Mouse (Mus musculus) forebrain, postnatal 0 days (tissue): ENCODE measurements around the gene Slc26a8. TPM values are rescaled to one million over a fixed set of nuclear protein-coding genes. Genes with fewer than 3 reads are reported as not detected.

Source experiments
- ATAC-seq: fragments of 200-750 bp; cut with Nextera tagmentation; 2 replicates; pipeline ENCODE4 v1.8.0; 2017; ENCODE audit warnings: mild to moderate bottlenecking, moderate library complexity
- DNase-seq: peaks from one replicate; pipeline ENCODE4 v3.0.0-alpha.2; 2015
- H3K27ac ChIP-seq: fragments of 300-500 bp; sonication (generic); 2 replicates; pipeline ENCODE4 v1.5.1; 2014; ENCODE audit warnings: low read depth, mild to moderate bottlenecking, antibody characterized with exemption, low read length, moderate library complexity, mixed read lengths
- H3K27me3 ChIP-seq: fragments of 300-500 bp; sonication (generic); 2 replicates; pipeline ENCODE4 v1.6.1; 2014; ENCODE audit warnings: mild to moderate bottlenecking, low read length, mixed read lengths; ENCODE audit not compliant: insufficient read depth
- H3K36me3 ChIP-seq: fragments of 300-500 bp; sonication (generic); 2 replicates; pipeline ENCODE4 v1.6.1; 2014; ENCODE audit warnings: mild to moderate bottlenecking, moderate library complexity; ENCODE audit not compliant: insufficient read depth
- H3K4me1 ChIP-seq: fragments of 300-500 bp; sonication (generic); 2 replicates; pipeline ENCODE4 v1.6.1; 2014; ENCODE audit warnings: antibody characterized with exemption; ENCODE audit not compliant: insufficient read depth
- H3K4me2 ChIP-seq: fragments of 300-500 bp; sonication (generic); 2 replicates; pipeline ENCODE4 v1.6.1; 2014; ENCODE audit warnings: low read depth, mild to moderate bottlenecking, moderate library complexity
- H3K4me3 ChIP-seq: fragments of 300-500 bp; sonication (generic); 2 replicates; pipeline ENCODE4 v1.5.1; 2014; ENCODE audit warnings: low read depth, low read length, mixed read lengths
- H3K9ac ChIP-seq: fragments of 300-500 bp; sonication (generic); 2 replicates; pipeline ENCODE4 v1.6.1; 2014; ENCODE audit warnings: mild to moderate bottlenecking
- H3K9me3 ChIP-seq: fragments of 300-500 bp; sonication (generic); 2 replicates; pipeline ENCODE4 v1.6.1; 2016; ENCODE audit warnings: low read length
- CTCF ChIP-seq: sonication (generic); IDR thresholded peaks from 2 replicates; pipeline ENCODE4 v1.5.1; 2016; ENCODE audit warnings: antibody characterized with exemption, control low read depth, low read depth
- WGBS: fragments of 180-500 bp; shearing (Covaris S2); extraction: QIAGEN DNeasy Blood & Tissue Kit; methylation state at CpG from one replicate; pipeline ENCODE4 v1.1.7; 2014; 5-methylcytosine and 5-hydroxymethylcytosine counted together
- polyA plus RNA-seq: library from polyadenylated mRNA; unstranded; fragments of >200 nt; fragmentation: Nextera tagmentation; extraction: Ambion mirVana; gene quantifications from 2 replicates; pipeline ENCODE4 v1.2.1, GENCODE M21; 2015
- total RNA-seq: library from RNA; depleted of rRNA; stranded (reverse); fragments of >200 nt; gene quantifications from 2 replicates; pipeline ENCODE4 v1.2.3, GENCODE M21; 2014

Gene Slc26a8
- total and polyA plus RNA-seq, 2 experiments from 2014 or later: 1.8 to 2.0 TPM

GRCm38 (mm10) chr17:28615332-28615731, 74.7 kb downstream of the Slc26a8 start:
- Histone ChIP-seq H3K4me1 (peaks cover under 1% of the 10 kb centered on the region; the same call in 1 of the 2 replicates), H3K36me3 (peaks cover 16% of the 10 kb centered on the region), H3K27me3 (no peaks in the 10 kb centered on the region), H3K4me2 (no peak overlapping the region), H3K27ac (no peak overlapping the region), H3K4me3 (no peak overlapping the region), H3K9me3 (no peaks in the 10 kb centered on the region), H3K9ac (no peak overlapping the region)
- 94% methylated on average over 4 of the region's 4 CpGs for WGBS
- DNase-seq (no peak), ATAC-seq (no peak)
- TF ChIP-seq CTCF: no peak

DNA sequence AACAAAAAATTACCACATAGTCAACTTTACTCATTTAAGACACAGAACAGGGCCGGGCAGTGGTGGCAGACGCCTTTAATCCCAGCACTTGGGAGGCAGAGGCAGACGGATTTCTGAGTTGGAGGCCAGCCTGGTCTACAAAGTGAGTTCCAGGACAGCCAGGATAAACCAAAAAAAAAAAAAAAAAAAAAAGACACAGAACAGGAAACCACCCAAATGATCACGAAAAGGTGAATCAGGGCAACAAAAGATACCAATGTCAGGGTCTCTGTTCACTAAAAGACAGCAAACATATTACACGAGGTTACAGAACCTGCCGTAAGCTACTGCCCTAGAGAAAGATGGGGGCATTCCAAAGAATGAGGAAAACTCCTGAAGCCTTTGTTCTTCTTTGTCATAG, 76.9 kb downstream of the Slc26a8 start:
- Histone ChIP-seq H3K4me1 (no peaks in the 10 kb centered on the region), H3K27me3 (no peaks in the 10 kb centered on the region), H3K27ac (no peak overlapping the region), H3K4me3 (no peak overlapping the region), H3K9me3 (no peaks in the 10 kb centered on the region), H3K4me2 (no peak overlapping the region), H3K36me3 (peaks cover 16% of the 10 kb centered on the region), H3K9ac (no peak overlapping the region)
- ATAC-seq (no peak), DNase-seq (no peak)
- no peak for TF ChIP-seq CTCF
- WGBS: 84% methylated on average over 6 of the region's 6 CpGs

- 81% methylated on average over 2 of the region's 2 CpGs for WGBS
These were observed 77.4 kb downstream of the Slc26a8 start for GRCm38 (mm10) chr17:28612603-28613002.

GRCm38 (mm10) chr17:28609543-28609942, 80.5 kb downstream of the Slc26a8 start:
- Histone ChIP-seq H3K4me3 (no peak overlapping the region), H3K4me2 (no peak overlapping the region), H3K9ac (no peak overlapping the region), H3K4me1 (no peaks in the 10 kb centered on the region), H3K9me3 (no peaks in the 10 kb centered on the region), H3K27ac (no peak overlapping the region), H3K27me3 (no peaks in the 10 kb centered on the region), H3K36me3 (peaks cover 30% of the 10 kb centered on the region)
- no peak for TF ChIP-seq CTCF
- WGBS: 82% methylated on average over 3 of the region's 3 CpGs
- ATAC-seq: no peak
- DNase-seq: no peak

More at GRCm38 (mm10) chr17:28612603-28613002, 77.4 kb downstream of the Slc26a8 start:
- H3K4me2 ChIP-seq: no peak overlapping the region
- DNase-seq (no peak), ATAC-seq (no peak)
- no peaks in the 10 kb centered on the region for H3K9me3 ChIP-seq
- no peak overlapping the region for H3K27ac ChIP-seq
- no peak overlapping the region for H3K9ac ChIP-seq
- no peaks in the 10 kb centered on the region for H3K27me3 ChIP-seq
- H3K4me1 ChIP-seq: no peaks in the 10 kb centered on the region
- TF ChIP-seq CTCF: no peak
- no peak overlapping the region for H3K4me3 ChIP-seq
- H3K36me3 ChIP-seq: peaks cover 21% of the 10 kb centered on the region

GRCm38 (mm10) chr17:28601557-28602250, 88.3 kb downstream of the Slc26a8 start:
- DNase-seq (no peak), ATAC-seq (no peak)
- Histone ChIP-seq H3K4me1 (no peaks in the 10 kb centered on the region), H3K9ac (no peak overlapping the region), H3K9me3 (no peaks in the 10 kb centered on the region), H3K27me3 (no peaks in the 10 kb centered on the region), H3K36me3 (peaks cover 81% of the 10 kb centered on the region), H3K27ac (no peak overlapping the region), H3K4me2 (no peak overlapping the region), H3K4me3 (no peak overlapping the region)
- WGBS: 70% methylated on average over 9 of the region's 9 CpGs
- TF ChIP-seq CTCF: no peak

- Histone ChIP-seq H3K9me3 (no peaks in the 10 kb centered on the region), H3K4me2 (no peak overlapping the region), H3K27ac (no peak overlapping the region), H3K4me1 (no peaks in the 10 kb centered on the region), H3K9ac (no peak overlapping the region), H3K27me3 (no peaks in the 10 kb centered on the region), H3K36me3 (peaks cover 86% of the 10 kb centered on the region), H3K4me3 (no peak overlapping the region)
- WGBS: 88% methylated on average over 5 of the region's 5 CpGs
- no peak for ATAC-seq
- no peak for TF ChIP-seq CTCF
- no peak for DNase-seq
These were observed 89.3 kb downstream of the Slc26a8 start for GRCm38 (mm10) chr17:28600780-28601179.

GRCm38 (mm10) chr17:28593965-28594364, 96.1 kb downstream of the Slc26a8 start:
- Histone ChIP-seq H3K4me3 (no peak overlapping the region), H3K4me1 (no peaks in the 10 kb centered on the region), H3K9me3 (no peaks in the 10 kb centered on the region), H3K9ac (no peak overlapping the region), H3K27ac (no peak overlapping the region), H3K27me3 (no peaks in the 10 kb centered on the region), H3K4me2 (no peak overlapping the region), H3K36me3 (peaks cover 83% of the 10 kb centered on the region)
- WGBS: 80% methylated on average over 4 of the region's 4 CpGs
- DNase-seq (no peak), ATAC-seq (no peak)
- TF ChIP-seq CTCF: no peak
